Mouse (Mus musculus) neural tube, embryonic 14.5 days (tissue): ENCODE measurements around the gene Atxn3. TPM values are rescaled to one million over a fixed set of nuclear protein-coding genes. Genes with fewer than 3 reads are reported as not detected.

ENCODE experiments used
- ATAC-seq: fragments of 200-750 bp; cut with Nextera tagmentation; 2 replicates; pipeline ENCODE4 v1.8.0; 2017; ENCODE audit warnings: low read depth, mild to moderate bottlenecking, moderate TSS enrichment, moderate library complexity
- H3K27ac ChIP-seq: fragments of 300-500 bp; sonication (generic); 2 replicates; pipeline ENCODE4 v1.5.1; 2014; ENCODE audit warnings: low read depth, mild to moderate bottlenecking, control low read depth, low read length, moderate library complexity, mixed read lengths
- H3K27me3 ChIP-seq: fragments of 300-500 bp; sonication (generic); 2 replicates; pipeline ENCODE4 v1.6.1; 2014; ENCODE audit warnings: low read length; ENCODE audit not compliant: control insufficient read depth, insufficient read depth
- H3K36me3 ChIP-seq: fragments of 300-500 bp; sonication (generic); 2 replicates; pipeline ENCODE4 v1.6.1; 2014; ENCODE audit warnings: low read length, mixed read lengths; ENCODE audit not compliant: control insufficient read depth, insufficient read depth
- H3K4me1 ChIP-seq: fragments of 300-500 bp; sonication (generic); 2 replicates; pipeline ENCODE4 v1.6.1; 2014; ENCODE audit warnings: low read length; ENCODE audit not compliant: control insufficient read depth, insufficient read depth
- H3K4me2 ChIP-seq: fragments of 300-500 bp; sonication (generic); 2 replicates; pipeline ENCODE4 v1.6.1; 2014; ENCODE audit warnings: mild to moderate bottlenecking, low read depth, low read length, control low read depth
- H3K4me3 ChIP-seq: fragments of 300-500 bp; sonication (generic); 2 replicates; pipeline ENCODE4 v1.5.1; 2014; ENCODE audit warnings: low read depth, low read length, control low read depth, mixed read lengths
- H3K9ac ChIP-seq: fragments of 300-500 bp; sonication (generic); replicated peaks from 2 replicates; pipeline ENCODE4 v1.6.1; 2014; ENCODE audit warnings: low read depth, mild to moderate bottlenecking, control low read depth, low read length, mixed read lengths
- H3K9me3 ChIP-seq: fragments of 300-500 bp; sonication (generic); 2 replicates; pipeline ENCODE4 v1.6.1; 2016; ENCODE audit warnings: low read length; ENCODE audit not compliant: control insufficient read depth
- WGBS: fragments of 180-500 bp; shearing (Covaris S2); extraction: QIAGEN DNeasy Blood & Tissue Kit; methylation state at CpG from one replicate; pipeline ENCODE4 v1.1.7; 2014; 5-methylcytosine and 5-hydroxymethylcytosine counted together
- polyA plus RNA-seq: library from polyadenylated mRNA; unstranded; fragments of >200 nt; fragmentation: Nextera tagmentation; extraction: Ambion mirVana; gene quantifications from 2 replicates; pipeline ENCODE4 v1.2.1, GENCODE M21; 2014

Gene Atxn3
- polyA plus RNA-seq, 1 experiment from 2014 or later, result 13.1 TPM

GRCm38 (mm10) chr12:101979213-101979750 is 21.2 kb upstream of the Atxn3 start:
- no peaks in the 10 kb centered on the region for H3K9me3 ChIP-seq
- ATAC-seq, result no peak
- no peak overlapping the region for H3K9ac ChIP-seq
- 92% methylated on average over 8 of the region's 8 CpGs for WGBS
- no peak overlapping the region for H3K4me3 ChIP-seq
- peaks cover 14% of the 10 kb centered on the region for H3K36me3 ChIP-seq
- peaks cover 16% of the 10 kb centered on the region for H3K4me1 ChIP-seq
- H3K27me3 ChIP-seq, result no peaks in the 10 kb centered on the region
- no peak overlapping the region for H3K27ac ChIP-seq
- H3K4me2 ChIP-seq, result no peak overlapping the region

- Histone ChIP-seq H3K36me3 (peaks cover 9% of the 10 kb centered on the region), H3K4me1 (peaks cover 16% of the 10 kb centered on the region), H3K4me2 (no peak overlapping the region), H3K9me3 (no peaks in the 10 kb centered on the region), H3K4me3 (no peak overlapping the region), H3K27me3 (no peaks in the 10 kb centered on the region), H3K9ac (no peak overlapping the region), H3K27ac (no peak overlapping the region)
- WGBS, result 100% methylated on average over 1 of the region's 1 CpGs
- ATAC-seq, result no peak
Measured at GRCm38 (mm10) chr12:101978588-101978987, 20.5 kb upstream of the Atxn3 start.

- no peak for ATAC-seq
- H3K9ac ChIP-seq, result no peak overlapping the region
- H3K27me3 ChIP-seq, result no peaks in the 10 kb centered on the region
- H3K27ac ChIP-seq, result no peak overlapping the region
- no peaks in the 10 kb centered on the region for H3K9me3 ChIP-seq
- H3K4me2 ChIP-seq, result no peak overlapping the region
- WGBS, result 89% methylated on average over 5 of the region's 5 CpGs
- peaks cover 16% of the 10 kb centered on the region for H3K4me1 ChIP-seq
- no peak overlapping the region for H3K4me3 ChIP-seq
- peaks cover 6% of the 10 kb centered on the region; the same call in 1 of the 2 replicates for H3K36me3 ChIP-seq
Measured at GRCm38 (mm10) chr12:101978162-101978561, 20.1 kb upstream of the Atxn3 start.

GRCm38 (mm10) chr12:101977404-101977915 is 19.4 kb upstream of the Atxn3 start:
- no peak overlapping the region for H3K4me3 ChIP-seq

GRCm38 (mm10) chr12:101976651-101977403 is 18.8 kb upstream of the Atxn3 start:
- WGBS, result 24% methylated on average over 13 of the region's 13 CpGs
- H3K4me1 ChIP-seq, result peaks cover 16% of the 10 kb centered on the region
- H3K27ac ChIP-seq, result peak overlapping the region; percentile 94
- H3K36me3 ChIP-seq, result no peaks in the 10 kb centered on the region
- H3K9ac ChIP-seq, result peak overlapping the region; percentile 92
- no peaks in the 10 kb centered on the region for H3K9me3 ChIP-seq
- peak overlapping the region; percentile 90 for H3K4me3 ChIP-seq
- H3K27me3 ChIP-seq, result no peaks in the 10 kb centered on the region
- peak overlapping the region; percentile 82 for H3K4me2 ChIP-seq
- no peak for ATAC-seq

More at GRCm38 (mm10) chr12:101977404-101977915, 19.4 kb upstream of the Atxn3 start:
- Histone ChIP-seq H3K4me2 (peak overlapping the region; percentile 82; the same call in 1 of the 2 replicates), H3K4me1 (peaks cover 16% of the 10 kb centered on the region), H3K9ac (0 out of 2 replicates have a peak overlapping the region, but pooled peaks have one; percentile 92), H3K36me3 (no peaks in the 10 kb centered on the region), H3K27me3 (no peaks in the 10 kb centered on the region), H3K27ac (no peak overlapping the region), H3K9me3 (no peaks in the 10 kb centered on the region)
- ATAC-seq, result no peak
- 93% methylated on average over 10 of the region's 10 CpGs for WGBS

GRCm38 (mm10) chr12:101975601-101976571 is 17.8 kb upstream of the Atxn3 start, which contains the start of gene Cpsf2:
Gene Cpsf2, plus strand, starts transcription at chr12:101975988.
- under 1% methylated on average over 76 of the region's 77 CpGs for WGBS
- Histone ChIP-seq H3K9ac (peak within 1 kb of the TSS; percentile 92), H3K27ac (peak within 1 kb of the TSS; percentile 94), H3K4me2 (peak within 1 kb of the TSS; percentile 82), H3K36me3 (no peaks in the 10 kb centered on the region), H3K27me3 (no peaks in the 10 kb centered on the region), H3K4me1 (peaks cover 16% of the 10 kb centered on the region), H3K4me3 (peak within 1 kb of the TSS; percentile 90), H3K9me3 (no peaks in the 10 kb centered on the region)
- ATAC-seq, result peak; percentile 98

- 1% methylated on average over 23 of the region's 23 CpGs for WGBS
- ATAC-seq, result peak; percentile 59
- Histone ChIP-seq H3K4me3 (peak overlapping the region; percentile 90), H3K36me3 (no peaks in the 10 kb centered on the region), H3K27me3 (no peaks in the 10 kb centered on the region), H3K4me2 (peak overlapping the region; percentile 82), H3K9ac (peak overlapping the region; percentile 92), H3K4me1 (peaks cover 16% of the 10 kb centered on the region), H3K27ac (peak overlapping the region; percentile 94), H3K9me3 (no peaks in the 10 kb centered on the region)
Measured at GRCm38 (mm10) chr12:101975167-101975600, 17.1 kb upstream of the Atxn3 start.

- Histone ChIP-seq H3K4me2 (peak overlapping the region; percentile 82), H3K27me3 (no peaks in the 10 kb centered on the region), H3K9ac (peak overlapping the region; percentile 92), H3K36me3 (no peaks in the 10 kb centered on the region), H3K9me3 (no peaks in the 10 kb centered on the region), H3K4me3 (peak overlapping the region; percentile 90), H3K27ac (no peak overlapping the region), H3K4me1 (peaks cover 16% of the 10 kb centered on the region)
- WGBS, result 9% methylated on average over 1 of the region's 1 CpGs
- ATAC-seq, result no peak
Measured at GRCm38 (mm10) chr12:101974571-101974970, 16.5 kb upstream of the Atxn3 start.
